In genomic region chr6:51329070-51329995, GRCm38 (mm10) we compare ENCODE assay signal across 11 mouse cellular contexts.
"Had no signal": no experiment of that assay in that cellular context is flagged by ENCODE, and none has a peak within 500 bp of the region (broad histone marks: within the 10 kb centered on the region; RNA-seq: fewer than 3 reads in every experiment).

No protein-coding gene starts in this region.

- DNase-seq: lung, embryonic 14.5 days; lung, postnatal 10 days; lung, postnatal 4 days; midbrain, embryonic 14.5 days; thymus, postnatal 4 days had no signal

- H3K27me3 ChIP-seq: limb, embryonic 15.5 days; neural tube, embryonic 12.5 days had no signal

- H3K9me3 ChIP-seq: limb, embryonic 15.5 days; liver, embryonic 12.5 days; midbrain, embryonic 10.5 days; neural tube, embryonic 12.5 days had no signal

- H3K4me2 ChIP-seq: limb, embryonic 15.5 days; liver, embryonic 12.5 days; lung, embryonic 14.5 days; neural tube, embryonic 12.5 days had no signal

- H3K27ac ChIP-seq: kidney, postnatal 0 days; limb, embryonic 15.5 days; liver, embryonic 12.5 days; midbrain, embryonic 10.5 days; neural tube, embryonic 12.5 days; stomach, postnatal 0 days had no signal

- H3K4me1 ChIP-seq: liver, embryonic 12.5 days had no signal

- H3K36me3 ChIP-seq: limb, embryonic 15.5 days; liver, embryonic 12.5 days; midbrain, embryonic 10.5 days; neural tube, embryonic 12.5 days had no signal

- H3K4me3 ChIP-seq: limb, embryonic 15.5 days; liver, embryonic 12.5 days; midbrain, embryonic 10.5 days; neural tube, embryonic 12.5 days had no signal

- H3K9ac ChIP-seq: limb, embryonic 15.5 days; liver, embryonic 12.5 days; lung, embryonic 14.5 days; neural tube, embryonic 12.5 days had no signal

- ATAC-seq: liver, embryonic 12.5 days had no signal
